Mouse (Mus musculus) neural tube, embryonic 14.5 days (tissue): ENCODE results near the gene Camk2d. TPM values are rescaled to one million over a fixed set of nuclear protein-coding genes. Genes with fewer than 3 reads are reported as not detected.

Experiments
- ATAC-seq: fragments of 200-750 bp; cut with Nextera tagmentation; 2 replicates; pipeline ENCODE4 v1.8.0; 2017; ENCODE audit warnings: low read depth, mild to moderate bottlenecking, moderate TSS enrichment, moderate library complexity
- H3K27ac ChIP-seq: fragments of 300-500 bp; sonication (generic); 2 replicates; pipeline ENCODE4 v1.5.1; 2014; ENCODE audit warnings: low read depth, mild to moderate bottlenecking, control low read depth, low read length, moderate library complexity, mixed read lengths
- H3K27me3 ChIP-seq: fragments of 300-500 bp; sonication (generic); 2 replicates; pipeline ENCODE4 v1.6.1; 2014; ENCODE audit warnings: low read length; ENCODE audit not compliant: control insufficient read depth, insufficient read depth
- H3K36me3 ChIP-seq: fragments of 300-500 bp; sonication (generic); 2 replicates; pipeline ENCODE4 v1.6.1; 2014; ENCODE audit warnings: low read length, mixed read lengths; ENCODE audit not compliant: control insufficient read depth, insufficient read depth
- H3K4me1 ChIP-seq: fragments of 300-500 bp; sonication (generic); 2 replicates; pipeline ENCODE4 v1.6.1; 2014; ENCODE audit warnings: low read length; ENCODE audit not compliant: control insufficient read depth, insufficient read depth
- H3K4me2 ChIP-seq: fragments of 300-500 bp; sonication (generic); 2 replicates; pipeline ENCODE4 v1.6.1; 2014; ENCODE audit warnings: mild to moderate bottlenecking, low read depth, low read length, control low read depth
- H3K4me3 ChIP-seq: fragments of 300-500 bp; sonication (generic); 2 replicates; pipeline ENCODE4 v1.5.1; 2014; ENCODE audit warnings: low read depth, low read length, control low read depth, mixed read lengths
- H3K9ac ChIP-seq: fragments of 300-500 bp; sonication (generic); replicated peaks from 2 replicates; pipeline ENCODE4 v1.6.1; 2014; ENCODE audit warnings: low read depth, mild to moderate bottlenecking, control low read depth, low read length, mixed read lengths
- H3K9me3 ChIP-seq: fragments of 300-500 bp; sonication (generic); 2 replicates; pipeline ENCODE4 v1.6.1; 2016; ENCODE audit warnings: low read length; ENCODE audit not compliant: control insufficient read depth
- WGBS: fragments of 180-500 bp; shearing (Covaris S2); extraction: QIAGEN DNeasy Blood & Tissue Kit; methylation state at CpG from one replicate; pipeline ENCODE4 v1.1.7; 2014; 5-methylcytosine and 5-hydroxymethylcytosine counted together
- polyA plus RNA-seq: library from polyadenylated mRNA; unstranded; fragments of >200 nt; fragmentation: Nextera tagmentation; extraction: Ambion mirVana; gene quantifications from 2 replicates; pipeline ENCODE4 v1.2.1, GENCODE M21; 2014

Camk2d gene
- polyA plus RNA-seq, 1 experiment from 2014 or later: 215 TPM

DNA sequence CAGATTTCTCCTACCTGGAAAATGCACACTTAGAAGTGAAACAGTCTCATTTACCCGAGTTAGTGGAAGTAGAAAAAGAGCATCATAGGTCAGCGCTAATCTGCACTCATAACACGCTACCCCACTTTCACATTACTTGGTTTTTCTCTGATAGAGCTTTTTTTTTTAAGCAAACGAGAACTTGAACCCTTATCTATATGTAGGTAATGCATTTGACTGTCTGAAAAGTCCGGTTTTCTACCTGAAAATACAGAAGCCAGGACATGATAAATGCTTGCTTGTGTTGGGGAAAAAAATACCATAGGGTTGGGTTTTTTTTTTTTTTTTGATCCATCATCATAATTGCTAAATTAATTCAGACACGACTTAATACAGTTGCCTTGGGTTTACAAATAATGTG lies 206.9 kb downstream of the Camk2d start:
- 92% methylated on average over 6 of the region's 6 CpGs for WGBS

DNA sequence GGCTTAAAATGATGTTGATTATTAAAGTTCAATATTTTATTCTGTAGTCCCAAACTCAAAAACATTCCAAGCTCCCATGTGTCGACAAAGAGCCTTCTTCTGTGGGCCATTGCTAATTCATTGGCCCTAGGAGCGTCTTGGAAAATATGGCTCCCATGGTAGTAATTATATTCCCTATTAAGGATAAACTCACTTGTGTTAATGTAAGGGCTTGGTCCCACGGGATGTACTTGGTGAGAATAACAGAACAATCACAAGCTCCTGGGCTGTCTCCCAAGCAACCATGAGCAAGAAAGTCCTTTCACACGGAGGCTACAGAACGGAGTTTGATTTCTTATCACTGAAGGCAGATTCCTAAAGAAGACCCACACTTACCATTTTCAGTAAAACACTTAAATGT lies 208.9 kb downstream of the Camk2d start:
- H3K36me3 ChIP-seq: no peaks in the 10 kb centered on the region
- no peaks in the 10 kb centered on the region for H3K9me3 ChIP-seq
- H3K27ac ChIP-seq: no peak overlapping the region
- WGBS: 55% methylated on average over 5 of the region's 5 CpGs
- no peak overlapping the region for H3K4me2 ChIP-seq
- H3K4me3 ChIP-seq: no peak overlapping the region
- no peaks in the 10 kb centered on the region for H3K27me3 ChIP-seq
- ATAC-seq: no peak
- no peaks in the 10 kb centered on the region for H3K4me1 ChIP-seq
- H3K9ac ChIP-seq: no peak overlapping the region

More for the DNA sequence above, 206.9 kb downstream of the Camk2d start:
- H3K9me3 ChIP-seq: no peaks in the 10 kb centered on the region
- H3K4me2 ChIP-seq: no peak overlapping the region
- no peak overlapping the region for H3K4me3 ChIP-seq
- no peak for ATAC-seq
- H3K36me3 ChIP-seq: 0 out of 2 replicates have a peak, but pooled peaks cover 3% of the 10 kb centered on the region
- no peak overlapping the region for H3K27ac ChIP-seq
- no peaks in the 10 kb centered on the region for H3K27me3 ChIP-seq
- no peak overlapping the region for H3K9ac ChIP-seq
- no peaks in the 10 kb centered on the region for H3K4me1 ChIP-seq

DNA sequence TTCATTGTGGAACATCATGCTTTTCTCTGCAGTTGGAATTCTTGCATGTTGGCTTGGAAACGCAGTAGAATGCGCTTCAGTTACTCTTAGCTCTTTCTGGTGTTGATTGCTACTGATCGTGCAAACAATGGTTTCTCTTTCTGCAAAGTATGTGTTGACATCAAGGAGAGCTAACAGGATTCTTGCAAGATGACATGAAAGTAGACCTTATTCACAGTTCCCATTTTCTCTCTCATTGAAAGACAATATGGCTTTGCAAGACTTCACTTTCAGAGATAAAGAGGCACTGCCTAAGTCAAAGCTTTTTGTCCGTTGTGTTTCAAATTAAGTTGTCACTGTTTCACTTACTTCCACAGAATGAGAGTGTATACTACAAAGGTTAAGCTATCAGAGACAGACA lies 210.0 kb downstream of the Camk2d start:
- no peak for ATAC-seq
- H3K36me3 ChIP-seq: no peaks in the 10 kb centered on the region
- no peaks in the 10 kb centered on the region for H3K4me1 ChIP-seq
- no peak overlapping the region for H3K27ac ChIP-seq
- 68% methylated on average over 4 of the region's 4 CpGs for WGBS
- H3K9me3 ChIP-seq: no peaks in the 10 kb centered on the region
- no peaks in the 10 kb centered on the region for H3K27me3 ChIP-seq
- H3K9ac ChIP-seq: no peak overlapping the region
- no peak overlapping the region for H3K4me3 ChIP-seq
- H3K4me2 ChIP-seq: no peak overlapping the region

DNA sequence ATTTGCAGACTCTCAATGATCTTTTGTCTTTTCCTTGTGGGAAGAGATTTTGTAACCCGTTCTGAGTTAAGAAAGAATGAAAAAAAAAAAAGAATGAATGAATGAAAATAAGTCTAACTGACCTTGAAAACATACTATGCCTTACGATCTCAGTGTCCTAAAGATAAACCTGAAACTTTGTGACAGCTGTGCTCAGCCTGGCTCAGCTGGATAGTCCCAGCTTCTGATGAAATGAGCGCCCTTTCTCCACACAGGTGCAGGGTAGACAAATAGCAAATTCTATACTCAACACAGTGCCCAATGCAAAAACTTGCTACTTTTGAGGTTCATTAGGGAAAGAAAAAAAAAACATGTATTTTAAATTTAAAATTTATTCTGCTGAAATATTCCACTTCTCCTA lies 213.8 kb downstream of the Camk2d start:
- no peak overlapping the region for H3K4me2 ChIP-seq
- no peaks in the 10 kb centered on the region for H3K9me3 ChIP-seq
- H3K4me1 ChIP-seq: no peaks in the 10 kb centered on the region
- H3K36me3 ChIP-seq: no peaks in the 10 kb centered on the region
- no peak for ATAC-seq
- no peak overlapping the region for H3K27ac ChIP-seq
- no peak overlapping the region for H3K9ac ChIP-seq
- H3K27me3 ChIP-seq: no peaks in the 10 kb centered on the region
- WGBS: 74% methylated on average over 3 of the region's 3 CpGs
- no peak overlapping the region for H3K4me3 ChIP-seq

DNA sequence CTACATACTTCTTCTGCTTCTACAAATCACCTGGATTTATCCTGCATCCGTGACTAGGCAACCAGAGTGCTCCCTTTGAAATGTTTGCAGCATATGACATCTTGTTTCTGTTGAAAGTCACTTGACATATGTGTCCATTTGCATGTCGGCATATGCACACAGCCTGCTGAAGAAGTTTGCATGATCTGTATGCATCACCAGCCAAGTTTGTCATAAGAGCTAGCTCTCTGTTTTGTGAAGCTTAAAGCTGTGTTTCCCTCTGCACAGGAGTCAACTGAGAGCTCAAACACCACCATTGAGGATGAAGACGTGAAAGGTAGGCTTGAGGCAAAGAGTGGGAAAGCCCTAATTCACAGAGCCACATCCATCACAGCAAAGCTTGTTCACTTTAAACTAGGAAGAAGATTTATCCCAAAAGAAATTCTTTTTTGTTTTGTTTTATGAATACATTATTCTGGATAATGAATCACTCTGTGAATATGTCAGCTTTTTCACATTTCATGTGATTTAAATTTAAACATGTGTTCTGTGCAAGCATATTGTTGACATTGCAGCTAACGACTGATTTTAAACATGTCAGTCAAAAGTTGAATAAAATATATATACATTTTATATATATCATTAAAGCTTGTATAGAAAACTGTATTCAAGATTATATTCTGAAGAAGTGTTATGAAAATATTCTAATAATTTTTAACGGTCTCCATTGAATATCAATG lies 214.4 kb downstream of the Camk2d start:
- no peaks in the 10 kb centered on the region for H3K36me3 ChIP-seq
- no peak for ATAC-seq
- H3K4me3 ChIP-seq: no peak overlapping the region
- no peaks in the 10 kb centered on the region for H3K4me1 ChIP-seq
- H3K4me2 ChIP-seq: no peak overlapping the region
- H3K27ac ChIP-seq: no peak overlapping the region
- H3K9ac ChIP-seq: no peak overlapping the region
- H3K9me3 ChIP-seq: no peaks in the 10 kb centered on the region
- WGBS: 87% methylated on average over 5 of the region's 5 CpGs
- H3K27me3 ChIP-seq: no peaks in the 10 kb centered on the region

DNA sequence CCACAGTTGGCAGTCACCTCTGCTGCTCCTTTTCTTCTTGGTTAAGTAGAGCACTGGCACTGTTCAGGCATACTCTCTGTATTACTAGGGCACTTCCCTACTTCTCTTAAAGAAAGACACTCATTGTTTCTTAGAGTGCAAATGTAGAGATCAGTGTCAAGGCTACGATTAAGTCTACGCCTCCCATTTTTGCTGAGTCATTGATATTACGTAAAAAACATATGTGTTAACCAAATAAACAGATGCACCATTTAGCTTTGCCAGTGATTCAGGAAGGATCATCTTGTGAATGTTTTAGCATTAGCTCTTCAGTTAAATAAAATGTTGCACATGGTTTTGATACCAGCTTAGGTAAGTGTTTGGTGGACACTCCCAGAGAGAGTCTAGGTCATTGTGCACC lies 215.5 kb downstream of the Camk2d start:
- H3K9me3 ChIP-seq: no peaks in the 10 kb centered on the region
- no peaks in the 10 kb centered on the region for H3K36me3 ChIP-seq
- no peak overlapping the region for H3K4me3 ChIP-seq
- H3K4me1 ChIP-seq: no peaks in the 10 kb centered on the region
- no peak overlapping the region for H3K4me2 ChIP-seq
- 91% methylated on average over 3 of the region's 3 CpGs for WGBS
- no peak for ATAC-seq
- no peaks in the 10 kb centered on the region for H3K27me3 ChIP-seq
- H3K9ac ChIP-seq: no peak overlapping the region
- no peak overlapping the region for H3K27ac ChIP-seq

DNA sequence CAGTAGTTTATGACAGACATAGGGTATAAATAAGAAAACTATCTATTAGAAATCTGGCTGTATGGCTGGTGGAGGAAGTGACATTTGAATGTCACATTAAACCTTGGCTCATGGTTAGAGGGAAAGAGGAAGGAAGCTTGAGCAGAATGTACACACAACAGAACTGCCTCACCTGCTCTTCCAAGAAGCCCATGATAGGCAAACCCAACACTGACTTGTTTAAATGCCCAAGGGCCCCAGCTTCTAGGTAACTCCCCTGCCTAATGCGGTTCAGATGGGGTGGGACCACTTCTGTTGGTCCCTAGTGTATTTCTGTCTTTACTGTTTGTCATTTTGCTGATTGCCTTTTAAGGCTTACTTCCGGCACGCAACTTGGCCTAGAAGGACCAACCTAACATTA lies 226.3 kb downstream of the Camk2d start:
- Histone ChIP-seq H3K36me3 (no peaks in the 10 kb centered on the region), H3K4me1 (peaks cover 4% of the 10 kb centered on the region; the same call in 1 of the 2 replicates), H3K4me3 (no peak overlapping the region), H3K9me3 (no peaks in the 10 kb centered on the region), H3K4me2 (no peak overlapping the region), H3K27me3 (no peaks in the 10 kb centered on the region), H3K27ac (no peak overlapping the region), H3K9ac (no peak overlapping the region)
- no peak for ATAC-seq
- 88% methylated on average over 3 of the region's 3 CpGs for WGBS

DNA sequence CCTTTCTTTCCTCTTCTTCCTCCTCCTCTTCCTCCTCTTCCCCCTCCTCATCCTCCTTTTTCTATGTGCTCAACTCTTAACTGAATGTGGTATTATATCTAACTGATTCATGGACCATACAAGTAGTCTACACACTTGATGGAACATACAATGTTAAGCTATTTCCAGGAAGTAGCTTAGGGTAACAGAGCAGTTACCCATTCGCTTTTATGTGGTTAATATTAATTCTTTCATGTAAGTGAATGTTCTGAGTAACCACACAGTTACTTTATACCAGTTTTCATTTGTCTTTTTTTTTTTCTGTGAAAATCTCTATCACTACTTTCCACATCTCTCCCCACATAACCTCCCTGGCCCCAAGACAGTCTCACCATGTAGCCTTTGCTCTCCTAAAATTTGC lies 228.8 kb downstream of the Camk2d start:
- H3K36me3 ChIP-seq: no peaks in the 10 kb centered on the region
- no peaks in the 10 kb centered on the region for H3K27me3 ChIP-seq
- H3K9me3 ChIP-seq: no peaks in the 10 kb centered on the region
- no peak for ATAC-seq
- no peak overlapping the region for H3K4me3 ChIP-seq
- 87% methylated on average over 1 of the region's 1 CpGs for WGBS
- H3K27ac ChIP-seq: no peak overlapping the region
- H3K4me2 ChIP-seq: no peak overlapping the region
- H3K4me1 ChIP-seq: peaks cover 4% of the 10 kb centered on the region; the same call in 1 of the 2 replicates
- H3K9ac ChIP-seq: no peak overlapping the region

DNA sequence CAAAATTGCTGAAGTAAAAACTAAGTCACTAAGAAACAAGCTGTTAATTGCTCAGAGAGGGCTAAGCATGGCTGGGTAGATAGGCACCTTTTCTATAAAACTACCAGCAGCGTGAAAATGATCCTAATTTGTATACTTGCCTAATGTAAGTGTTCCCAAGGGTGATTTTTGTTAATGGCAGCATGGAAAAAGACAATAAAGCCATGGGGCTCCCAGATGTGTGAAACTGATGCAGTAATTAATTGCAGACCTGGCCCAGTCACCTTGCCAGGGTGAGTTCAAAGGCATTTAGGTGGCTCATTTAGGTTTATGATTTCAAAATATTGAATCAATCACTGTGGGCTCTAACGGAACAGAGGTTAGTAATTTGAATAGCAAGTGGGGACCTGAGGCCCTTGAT lies 230.1 kb downstream of the Camk2d start:
- WGBS: 29% methylated on average over 2 of the region's 2 CpGs
- Histone ChIP-seq H3K27ac (no peak overlapping the region), H3K4me1 (peaks cover 4% of the 10 kb centered on the region; the same call in 1 of the 2 replicates), H3K9ac (no peak overlapping the region), H3K4me2 (no peak overlapping the region), H3K27me3 (no peaks in the 10 kb centered on the region), H3K9me3 (no peaks in the 10 kb centered on the region), H3K36me3 (no peaks in the 10 kb centered on the region), H3K4me3 (no peak overlapping the region)
- peak; percentile 75 for ATAC-seq
